Mouse (Mus musculus) lung, embryonic 16.5 days (tissue): ENCODE measurements around the gene Triap1. TPM values are rescaled to one million over a fixed set of nuclear protein-coding genes. Genes with fewer than 3 reads are reported as not detected.
A peak's percentile ranks its signal among the peaks of the same experiment; 100 is the strongest.

ENCODE experiments used
- ATAC-seq: fragments of 200-750 bp; cut with Nextera tagmentation; 2 replicates; pipeline ENCODE4 v1.8.0; 2017; ENCODE audit warnings: low read depth, mild to moderate bottlenecking, moderate library complexity
- H3K27ac ChIP-seq: fragments of 300-500 bp; sonication (generic); 2 replicates; pipeline ENCODE4 v1.5.1; 2014; ENCODE audit warnings: mild to moderate bottlenecking, control low read depth, low read length
- H3K27me3 ChIP-seq: fragments of 300-500 bp; sonication (generic); 2 replicates; pipeline ENCODE4 v1.6.1; 2014; ENCODE audit warnings: low read depth, low read length, mixed read lengths; ENCODE audit not compliant: control insufficient read depth, insufficient read depth
- H3K36me3 ChIP-seq: fragments of 300-500 bp; sonication (generic); 2 replicates; pipeline ENCODE4 v1.6.1; 2014; ENCODE audit warnings: low read length; ENCODE audit not compliant: control insufficient read depth, insufficient read depth
- H3K4me1 ChIP-seq: fragments of 300-500 bp; sonication (generic); replicated peaks from 2 replicates; pipeline ENCODE4 v1.6.1; 2014; ENCODE audit warnings: low read length, mixed read lengths; ENCODE audit not compliant: control insufficient read depth, insufficient read depth
- H3K4me2 ChIP-seq: fragments of 300-500 bp; sonication (generic); 2 replicates; pipeline ENCODE4 v1.6.1; 2014; ENCODE audit warnings: low read depth, low read length, control low read depth
- H3K4me3 ChIP-seq: fragments of 300-500 bp; sonication (generic); 2 replicates; pipeline ENCODE4 v1.5.1; 2014; ENCODE audit warnings: mild to moderate bottlenecking, low read length, control low read depth
- H3K9ac ChIP-seq: fragments of 300-500 bp; sonication (generic); 2 replicates; pipeline ENCODE4 v1.6.1; 2014; ENCODE audit warnings: low read length, control low read depth
- H3K9me3 ChIP-seq: fragments of 300-500 bp; sonication (generic); 2 replicates; pipeline ENCODE4 v1.6.1; 2016; ENCODE audit warnings: low read length; ENCODE audit not compliant: control insufficient read depth
- WGBS: fragments of 180-500 bp; shearing (Covaris S2); extraction: QIAGEN DNeasy Blood & Tissue Kit; methylation state at CpG from one replicate; pipeline ENCODE4 v1.1.7; 2014; 5-methylcytosine and 5-hydroxymethylcytosine counted together
- polyA plus RNA-seq: library from polyadenylated mRNA; unstranded; fragments of >200 nt; fragmentation: Nextera tagmentation; extraction: Ambion mirVana; gene quantifications from 2 replicates; pipeline ENCODE4 v1.2.1, GENCODE M21; 2015

Triap1 gene
- polyA plus RNA-seq, 1 experiment from 2014 or later: 61.4 TPM

GRCm38 (mm10) chr5:115327610-115328548 is 13.1 kb upstream of the Triap1 start:
- Histone ChIP-seq H3K9ac (peak overlapping the region; percentile 94), H3K4me3 (peak overlapping the region; percentile 90), H3K27ac (peak overlapping the region; percentile 86), H3K4me1 (peaks cover 16% of the 10 kb centered on the region), H3K27me3 (no peaks in the 10 kb centered on the region), H3K36me3 (peaks cover 13% of the 10 kb centered on the region), H3K9me3 (no peaks in the 10 kb centered on the region), H3K4me2 (peak overlapping the region; percentile 72)
- peak; percentile 13; the same call in 1 of the 2 replicates for ATAC-seq
- WGBS: under 1% methylated on average over 50 of the region's 55 CpGs

GRCm38 (mm10) chr5:115330955-115331354 is 10.1 kb upstream of the Triap1 start:
- Histone ChIP-seq H3K9ac (no peak overlapping the region), H3K4me3 (no peak overlapping the region), H3K27ac (no peak overlapping the region), H3K4me1 (peaks cover 14% of the 10 kb centered on the region), H3K9me3 (no peaks in the 10 kb centered on the region), H3K27me3 (no peaks in the 10 kb centered on the region), H3K4me2 (no peak overlapping the region), H3K36me3 (peaks cover 37% of the 10 kb centered on the region)
- no peak for ATAC-seq
- 69% methylated on average over 9 of the region's 9 CpGs for WGBS

- Histone ChIP-seq H3K27me3 (no peaks in the 10 kb centered on the region), H3K4me1 (peaks cover 6% of the 10 kb centered on the region), H3K27ac (no peak overlapping the region), H3K4me2 (no peak overlapping the region), H3K9ac (no peak overlapping the region), H3K36me3 (peaks cover 40% of the 10 kb centered on the region), H3K4me3 (no peak overlapping the region), H3K9me3 (no peaks in the 10 kb centered on the region)
- 69% methylated on average over 3 of the region's 3 CpGs for WGBS
- ATAC-seq: no peak
Observed at GRCm38 (mm10) chr5:115333626-115334025, 7.4 kb upstream of the Triap1 start.

- no peak for ATAC-seq
- no peaks in the 10 kb centered on the region for H3K9me3 ChIP-seq
- no peaks in the 10 kb centered on the region for H3K27me3 ChIP-seq
- H3K4me3 ChIP-seq: peak overlapping the region; percentile 78
- H3K9ac ChIP-seq: peak overlapping the region; percentile 6; the same call in 1 of the 2 replicates
- H3K4me2 ChIP-seq: peak overlapping the region; percentile 76
- WGBS: 16% methylated on average over 7 of the region's 7 CpGs
- H3K27ac ChIP-seq: no peak overlapping the region
- H3K36me3 ChIP-seq: peaks cover 28% of the 10 kb centered on the region
- peaks cover 12% of the 10 kb centered on the region for H3K4me1 ChIP-seq
Observed at GRCm38 (mm10) chr5:115340007-115340406, 1.0 kb upstream of the Triap1 start.

GRCm38 (mm10) chr5:115341314-115342165 is 515 bp downstream of the Triap1 start:
- Histone ChIP-seq H3K36me3 (peaks cover 33% of the 10 kb centered on the region), H3K4me1 (peaks cover 12% of the 10 kb centered on the region), H3K27ac (no peak overlapping the region), H3K4me2 (peak overlapping the region; percentile 76), H3K4me3 (peak overlapping the region; percentile 78), H3K27me3 (no peaks in the 10 kb centered on the region), H3K9ac (peak overlapping the region; percentile 96), H3K9me3 (no peaks in the 10 kb centered on the region)
- 9% methylated on average over 36 of the region's 36 CpGs for WGBS
- ATAC-seq: peak; percentile 11; the same call in 1 of the 2 replicates

- H3K9ac ChIP-seq: peak overlapping the region; percentile 92
- ATAC-seq: peak; percentile 42
- peak overlapping the region; percentile 91 for H3K4me2 ChIP-seq
Observed at GRCm38 (mm10) chr5:115347564-115347963, 6.5 kb downstream of the Triap1 start.

GRCm38 (mm10) chr5:115348546-115349224 is 7.7 kb downstream of the Triap1 start, which contains the start of gene Cox6a1:
Gene Cox6a1 (minus strand): TSS chr5:115348981.
- peaks cover 21% of the 10 kb centered on the region for H3K36me3 ChIP-seq
- H3K27me3 ChIP-seq: no peaks in the 10 kb centered on the region
- peak within 1 kb of the TSS; percentile 92 for H3K4me3 ChIP-seq
- peak; percentile 97 for ATAC-seq
- peak within 1 kb of the TSS; percentile 92 for H3K9ac ChIP-seq
- peak within 1 kb of the TSS; percentile 72 for H3K27ac ChIP-seq
- H3K9me3 ChIP-seq: peaks cover 3% of the 10 kb centered on the region; the same call in 1 of the 2 replicates
- H3K4me2 ChIP-seq: peak within 1 kb of the TSS; percentile 91
- under 1% methylated on average over 65 of the region's 74 CpGs for WGBS
- peaks cover 13% of the 10 kb centered on the region for H3K4me1 ChIP-seq

More at GRCm38 (mm10) chr5:115347564-115347963, 6.5 kb downstream of the Triap1 start:
- peaks cover 13% of the 10 kb centered on the region for H3K4me1 ChIP-seq
- no peak overlapping the region for H3K27ac ChIP-seq
- peaks cover 30% of the 10 kb centered on the region for H3K36me3 ChIP-seq
- WGBS: 1% methylated on average over 5 of the region's 5 CpGs
- H3K4me3 ChIP-seq: peak overlapping the region; percentile 92
- H3K27me3 ChIP-seq: no peaks in the 10 kb centered on the region
- peaks cover 3% of the 10 kb centered on the region; the same call in 1 of the 2 replicates for H3K9me3 ChIP-seq

GRCm38 (mm10) chr5:115349225-115349555 is 8.2 kb downstream of the Triap1 start:
- H3K4me2 ChIP-seq: peak overlapping the region; percentile 69
- H3K9me3 ChIP-seq: peaks cover 3% of the 10 kb centered on the region; the same call in 1 of the 2 replicates
- ATAC-seq: peak; percentile 19; the same call in 1 of the 2 replicates

More at GRCm38 (mm10) chr5:115349225-115349555, 8.2 kb downstream of the Triap1 start:
- Histone ChIP-seq H3K27me3 (no peaks in the 10 kb centered on the region), H3K4me1 (peaks cover 13% of the 10 kb centered on the region), H3K9ac (peak overlapping the region; percentile 92), H3K27ac (peak overlapping the region; percentile 72), H3K36me3 (peaks cover 16% of the 10 kb centered on the region), H3K4me3 (peak overlapping the region; percentile 92)
- WGBS: under 1% methylated on average over 18 of the region's 18 CpGs
